Mouse (Mus musculus) forebrain, embryonic 15.5 days (tissue): ENCODE measurements around the gene Hist1h2bc. TPM values are rescaled to one million over a fixed set of nuclear protein-coding genes. Genes with fewer than 3 reads are reported as not detected.

ENCODE experiments used
- ATAC-seq: fragments of 200-750 bp; cut with Nextera tagmentation; replicated peaks from 2 replicates; pipeline ENCODE4 v1.8.0; 2017; ENCODE audit warnings: mild to moderate bottlenecking, moderate TSS enrichment, moderate library complexity
- H3K27ac ChIP-seq: fragments of 300-500 bp; sonication (generic); replicated peaks from 2 replicates; pipeline ENCODE4 v1.5.1; 2015; ENCODE audit warnings: mild to moderate bottlenecking, inconsistent platforms
- H3K27me3 ChIP-seq: fragments of 300-500 bp; sonication (generic); 2 replicates; pipeline ENCODE4 v1.6.1; 2015; ENCODE audit warnings: inconsistent platforms
- H3K36me3 ChIP-seq: fragments of 300-500 bp; sonication (generic); 2 replicates; pipeline ENCODE4 v1.6.1; 2015; ENCODE audit warnings: mild to moderate bottlenecking, inconsistent platforms
- H3K4me1 ChIP-seq: fragments of 300-500 bp; sonication (generic); 2 replicates; pipeline ENCODE4 v1.6.1; 2015; ENCODE audit warnings: inconsistent platforms
- H3K4me2 ChIP-seq: fragments of 300-500 bp; sonication (generic); replicated peaks from 2 replicates; pipeline ENCODE4 v1.6.1; 2015; ENCODE audit warnings: mild to moderate bottlenecking, inconsistent platforms
- H3K4me3 ChIP-seq: fragments of 300-500 bp; sonication (generic); 2 replicates; pipeline ENCODE4 v1.5.1; 2015; ENCODE audit warnings: mild to moderate bottlenecking, inconsistent platforms
- H3K9ac ChIP-seq: fragments of 300-500 bp; sonication (generic); replicated peaks from 2 replicates; pipeline ENCODE4 v1.6.1; 2015; ENCODE audit warnings: mild to moderate bottlenecking, inconsistent platforms
- H3K9me3 ChIP-seq: fragments of 300-500 bp; sonication (generic); 2 replicates; pipeline ENCODE4 v1.6.1; 2016; ENCODE audit warnings: inconsistent platforms
- WGBS: fragments of 180-500 bp; shearing (Covaris S2); methylation state at CpG from one replicate; pipeline ENCODE4 v1.1.7; 2015; ENCODE audit warnings: mixed read lengths; 5-methylcytosine and 5-hydroxymethylcytosine counted together
- polyA plus RNA-seq: library from polyadenylated mRNA; unstranded; fragments of >200 nt; fragmentation: Nextera tagmentation; extraction: Ambion mirVana; gene quantifications from 2 replicates; pipeline ENCODE4 v1.2.1, GENCODE M21; 2015

Hist1h2bc gene
- polyA plus RNA-seq, 1 experiment from 2014 or later = 33.7 TPM

- no peak overlapping the region for H3K4me2 ChIP-seq
- H3K27ac ChIP-seq = no peak overlapping the region
- H3K9ac ChIP-seq = no peak overlapping the region
- ATAC-seq = no peak
- no peaks in the 10 kb centered on the region for H3K36me3 ChIP-seq
- 60% methylated on average over 1 of the region's 1 CpGs for WGBS
- no peak overlapping the region for H3K4me3 ChIP-seq
- no peaks in the 10 kb centered on the region for H3K9me3 ChIP-seq
- no peaks in the 10 kb centered on the region for H3K4me1 ChIP-seq
- no peaks in the 10 kb centered on the region for H3K27me3 ChIP-seq
Observed at GRCm38 (mm10) chr13:23725213-23725612, 41.2 kb downstream of the Hist1h2bc start.

- H3K27me3 ChIP-seq = no peaks in the 10 kb centered on the region
- 91% methylated on average over 18 of the region's 18 CpGs for WGBS
- H3K4me2 ChIP-seq = no peak overlapping the region
- H3K9me3 ChIP-seq = no peaks in the 10 kb centered on the region
- H3K4me1 ChIP-seq = no peaks in the 10 kb centered on the region
- H3K4me3 ChIP-seq = no peak overlapping the region
- H3K36me3 ChIP-seq = no peaks in the 10 kb centered on the region
- no peak overlapping the region for H3K27ac ChIP-seq
- ATAC-seq = no peak
- H3K9ac ChIP-seq = no peak overlapping the region
Observed at GRCm38 (mm10) chr13:23728472-23729191, 44.6 kb downstream of the Hist1h2bc start.

GRCm38 (mm10) chr13:23729192-23729525 is 45.2 kb downstream of the Hist1h2bc start:
- 88% methylated on average over 9 of the region's 9 CpGs for WGBS
- Histone ChIP-seq H3K4me2 (no peak overlapping the region), H3K4me1 (no peaks in the 10 kb centered on the region), H3K27ac (no peak overlapping the region), H3K4me3 (no peak overlapping the region), H3K27me3 (no peaks in the 10 kb centered on the region), H3K9ac (no peak overlapping the region), H3K36me3 (no peaks in the 10 kb centered on the region), H3K9me3 (no peaks in the 10 kb centered on the region)
- no peak for ATAC-seq

DNA sequence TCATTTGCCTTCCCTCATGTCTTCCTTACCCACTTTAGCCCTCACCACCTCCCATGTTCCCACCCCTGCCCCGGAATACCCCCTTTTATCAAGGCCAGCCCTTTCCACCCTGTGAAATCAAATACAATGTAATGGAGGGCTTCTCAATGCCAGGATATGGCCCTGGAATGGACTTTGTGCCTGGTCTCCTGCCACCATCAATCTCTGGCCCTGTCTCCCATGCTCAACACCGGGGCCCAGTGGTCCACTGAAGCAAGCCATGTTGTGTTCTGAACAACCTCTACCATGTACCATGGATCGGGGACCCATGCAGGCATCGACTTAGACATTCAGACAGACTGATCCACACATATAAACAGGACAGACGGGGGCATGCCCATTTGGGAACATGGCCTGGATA is 45.7 kb downstream of the Hist1h2bc start:
- Histone ChIP-seq H3K27ac (no peak overlapping the region), H3K4me1 (no peaks in the 10 kb centered on the region), H3K9ac (no peak overlapping the region), H3K27me3 (no peaks in the 10 kb centered on the region), H3K9me3 (no peaks in the 10 kb centered on the region), H3K4me2 (no peak overlapping the region), H3K4me3 (no peak overlapping the region), H3K36me3 (no peaks in the 10 kb centered on the region)
- ATAC-seq = no peak
- 92% methylated on average over 5 of the region's 5 CpGs for WGBS

DNA sequence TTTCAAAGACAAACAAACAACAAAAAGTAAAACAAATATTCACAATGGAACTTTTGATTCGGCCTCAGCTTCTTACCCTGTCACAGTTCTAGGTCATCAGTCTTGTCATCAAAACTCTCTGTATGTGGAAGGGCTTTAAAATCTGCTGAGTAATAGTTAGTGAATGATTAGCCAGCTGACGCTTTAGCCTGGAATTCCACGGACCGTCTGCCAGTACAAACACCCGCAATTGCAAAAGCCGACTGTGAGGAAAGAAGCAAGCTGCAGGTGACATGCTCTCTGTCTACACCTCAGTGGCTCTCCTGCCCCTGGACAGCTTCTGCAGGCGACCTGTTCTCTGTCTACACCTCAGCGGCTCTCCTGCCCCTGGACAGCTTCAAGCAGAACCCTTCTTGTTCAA is 46.5 kb downstream of the Hist1h2bc start:
- 56% methylated on average over 8 of the region's 8 CpGs for WGBS
- Histone ChIP-seq H3K4me1 (no peaks in the 10 kb centered on the region), H3K9ac (no peak overlapping the region), H3K4me3 (no peak overlapping the region), H3K27ac (no peak overlapping the region), H3K27me3 (no peaks in the 10 kb centered on the region), H3K4me2 (no peak overlapping the region), H3K9me3 (no peaks in the 10 kb centered on the region), H3K36me3 (no peaks in the 10 kb centered on the region)
- ATAC-seq = no peak

DNA sequence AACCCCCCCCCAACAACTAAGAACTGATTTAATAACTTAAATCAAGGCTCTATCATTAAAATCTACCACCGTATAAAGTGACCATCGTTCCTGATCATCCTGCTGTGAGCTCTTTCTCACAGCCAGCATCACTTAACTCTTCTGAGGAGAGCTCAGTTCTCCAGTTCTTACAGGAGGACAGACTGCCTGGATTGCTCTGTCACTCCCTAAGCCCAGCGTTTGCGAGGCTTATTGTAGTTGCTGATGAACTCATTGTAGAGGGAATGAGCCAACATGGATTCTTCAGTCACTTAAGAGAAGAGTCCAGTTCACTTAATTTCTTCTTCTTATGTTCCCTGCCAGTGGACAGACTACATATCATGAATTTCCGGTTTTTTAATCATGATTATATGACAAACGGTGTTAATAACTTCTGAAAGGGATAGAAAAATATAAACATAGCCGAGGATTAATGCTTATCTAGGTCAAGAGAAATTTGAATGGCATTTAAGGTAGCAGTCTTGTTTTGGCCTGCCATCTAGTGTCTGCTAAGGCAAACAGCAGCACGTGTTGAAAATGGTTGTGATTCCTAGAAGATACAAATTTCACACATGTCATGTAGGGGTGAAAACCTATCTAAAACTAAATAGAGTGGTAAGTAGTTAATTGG is 48.3 kb downstream of the Hist1h2bc start:
- no peak overlapping the region for H3K9ac ChIP-seq
- no peaks in the 10 kb centered on the region for H3K9me3 ChIP-seq
- no peak overlapping the region for H3K4me2 ChIP-seq
- no peak overlapping the region for H3K27ac ChIP-seq
- no peaks in the 10 kb centered on the region for H3K4me1 ChIP-seq
- peak; percentile 53; the same call in 1 of the 2 replicates for ATAC-seq
- WGBS = 25% methylated on average over 8 of the region's 8 CpGs
- H3K4me3 ChIP-seq = no peak overlapping the region
- H3K36me3 ChIP-seq = no peaks in the 10 kb centered on the region
- H3K27me3 ChIP-seq = no peaks in the 10 kb centered on the region

GRCm38 (mm10) chr13:23737091-23737490 is 53.1 kb downstream of the Hist1h2bc start:
- no peaks in the 10 kb centered on the region for H3K36me3 ChIP-seq
- H3K27me3 ChIP-seq = no peaks in the 10 kb centered on the region
- ATAC-seq = no peak
- H3K4me1 ChIP-seq = peaks cover 21% of the 10 kb centered on the region
- no peak overlapping the region for H3K27ac ChIP-seq
- 83% methylated on average over 5 of the region's 5 CpGs for WGBS
- no peak overlapping the region for H3K4me3 ChIP-seq
- H3K9me3 ChIP-seq = no peaks in the 10 kb centered on the region
- H3K4me2 ChIP-seq = no peak overlapping the region
- H3K9ac ChIP-seq = no peak overlapping the region

- H3K9me3 ChIP-seq = no peaks in the 10 kb centered on the region
- 21% methylated on average over 4 of the region's 4 CpGs for WGBS
- H3K27ac ChIP-seq = peak overlapping the region; percentile 96
- peak overlapping the region; percentile 77 for H3K9ac ChIP-seq
- no peaks in the 10 kb centered on the region for H3K36me3 ChIP-seq
- H3K27me3 ChIP-seq = no peaks in the 10 kb centered on the region
- peak overlapping the region; percentile 100 for H3K4me2 ChIP-seq
- peak overlapping the region; percentile 54; the same call in 1 of the 2 replicates for H3K4me3 ChIP-seq
- no peak for ATAC-seq
- H3K4me1 ChIP-seq = peaks cover 21% of the 10 kb centered on the region
Observed at GRCm38 (mm10) chr13:23738041-23738440, 54.0 kb downstream of the Hist1h2bc start.

- peak; percentile 96 for ATAC-seq
- Histone ChIP-seq H3K4me3 (peak within 1 kb of the TSS; percentile 54), H3K36me3 (no peaks in the 10 kb centered on the region), H3K27me3 (no peaks in the 10 kb centered on the region), H3K9ac (peak within 1 kb of the TSS; percentile 77), H3K4me1 (peaks cover 21% of the 10 kb centered on the region), H3K27ac (peak within 1 kb of the TSS; percentile 96), H3K4me2 (peak within 1 kb of the TSS; percentile 100), H3K9me3 (no peaks in the 10 kb centered on the region)
- under 1% methylated on average over 38 of the region's 38 CpGs for WGBS
Observed at GRCm38 (mm10) chr13:23738677-23739068, 54.7 kb downstream of the Hist1h2bc start, which contains the start of gene Hist1h1c. Gene Hist1h1c (plus strand): TSS chr13:23738808.

DNA sequence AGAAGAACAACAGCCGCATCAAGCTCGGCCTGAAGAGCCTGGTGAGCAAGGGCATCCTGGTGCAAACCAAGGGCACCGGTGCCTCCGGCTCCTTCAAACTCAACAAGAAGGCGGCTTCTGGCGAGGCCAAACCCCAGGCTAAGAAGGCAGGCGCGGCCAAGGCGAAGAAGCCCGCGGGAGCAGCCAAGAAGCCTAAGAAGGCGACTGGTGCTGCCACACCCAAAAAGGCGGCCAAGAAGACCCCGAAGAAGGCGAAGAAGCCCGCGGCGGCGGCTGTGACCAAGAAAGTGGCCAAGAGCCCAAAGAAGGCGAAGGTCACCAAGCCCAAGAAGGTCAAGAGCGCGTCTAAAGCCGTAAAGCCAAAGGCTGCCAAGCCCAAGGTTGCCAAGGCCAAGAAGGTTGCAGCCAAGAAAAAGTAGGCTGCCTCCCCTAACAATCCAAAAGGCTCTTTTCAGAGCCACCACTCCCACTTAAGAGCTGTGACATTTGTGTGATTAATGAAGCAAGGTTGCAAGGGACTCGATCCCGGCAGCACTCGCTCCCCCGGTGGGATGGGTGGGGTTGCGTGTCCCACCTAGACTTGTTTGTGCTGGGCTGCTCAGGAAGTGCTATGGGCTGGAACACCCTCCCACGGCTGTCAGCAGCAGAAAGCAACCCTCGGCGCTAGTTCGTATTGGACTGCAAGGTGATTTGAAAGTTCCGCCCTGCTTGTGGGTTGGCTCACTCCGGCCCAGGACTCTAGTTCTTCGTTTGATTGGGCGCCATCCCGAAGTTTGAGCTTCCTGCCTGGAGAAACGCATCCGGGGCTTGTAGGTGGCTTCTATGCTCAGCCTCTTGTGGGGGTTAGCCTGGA is 55.3 kb downstream of the Hist1h2bc start:
- ATAC-seq = peak; percentile 92
- Histone ChIP-seq H3K27ac (peak overlapping the region; percentile 96), H3K4me3 (peak overlapping the region; percentile 54), H3K4me1 (peaks cover 25% of the 10 kb centered on the region), H3K27me3 (no peaks in the 10 kb centered on the region), H3K36me3 (no peaks in the 10 kb centered on the region), H3K9ac (peak overlapping the region; percentile 77), H3K4me2 (peak overlapping the region; percentile 100), H3K9me3 (no peaks in the 10 kb centered on the region)
- WGBS = under 1% methylated on average over 39 of the region's 39 CpGs

DNA sequence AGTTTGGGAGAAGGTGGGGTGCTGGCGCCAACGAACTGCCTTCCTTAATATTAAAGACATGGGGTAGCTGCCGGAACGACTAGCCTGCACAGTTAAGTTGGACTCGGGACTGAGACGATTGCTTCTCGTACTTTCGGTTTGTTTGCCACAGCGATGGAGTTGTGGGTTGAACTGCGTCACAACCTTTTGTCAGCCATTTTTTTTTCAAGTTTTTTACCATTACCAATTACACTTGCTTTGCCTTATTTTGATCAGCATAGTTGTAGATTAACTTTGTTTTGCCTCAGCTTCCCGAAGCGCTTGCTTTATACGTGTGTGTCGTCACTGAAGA is 55.9 kb downstream of the Hist1h2bc start:
- WGBS = 1% methylated on average over 14 of the region's 14 CpGs
- no peak for ATAC-seq
- H3K27ac ChIP-seq = peak overlapping the region; percentile 96

DNA sequence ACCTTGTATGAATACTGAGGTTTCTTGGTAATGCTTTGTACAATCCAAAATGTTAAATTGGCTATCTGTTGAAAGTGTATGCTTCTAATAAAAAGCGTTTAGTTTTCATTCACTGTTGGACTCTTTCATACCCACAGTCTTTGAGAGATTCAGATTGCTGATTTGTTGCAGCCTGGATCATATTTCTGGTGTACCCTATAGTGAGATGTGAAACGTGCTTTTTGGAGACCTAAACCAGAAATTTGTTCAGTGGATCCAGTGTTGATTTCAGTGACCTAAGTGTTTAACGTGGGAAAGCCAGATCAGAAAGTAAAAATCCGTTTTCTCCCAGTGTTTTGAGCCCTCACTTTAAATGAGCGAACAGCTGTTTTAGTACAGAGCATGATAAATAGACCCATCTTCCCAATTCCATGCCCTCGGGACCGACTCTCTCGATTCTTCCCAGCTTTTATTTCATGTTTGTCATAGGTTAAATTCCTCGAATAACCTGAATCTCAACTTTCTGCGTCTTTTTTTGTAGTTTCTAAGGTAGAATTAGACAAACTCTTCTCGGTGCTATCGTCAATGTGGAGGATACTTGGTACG is 56.3 kb downstream of the Hist1h2bc start:
- Histone ChIP-seq H3K27me3 (no peaks in the 10 kb centered on the region), H3K9ac (peak overlapping the region; percentile 77), H3K4me3 (peak overlapping the region; percentile 54), H3K4me1 (peaks cover 30% of the 10 kb centered on the region), H3K36me3 (no peaks in the 10 kb centered on the region), H3K4me2 (peak overlapping the region; percentile 100), H3K9me3 (no peaks in the 10 kb centered on the region), H3K27ac (peak overlapping the region; percentile 96)
- 33% methylated on average over 13 of the region's 13 CpGs for WGBS
- no peak for ATAC-seq

More for the DNA sequence above, 55.9 kb downstream of the Hist1h2bc start:
- no peaks in the 10 kb centered on the region for H3K27me3 ChIP-seq
- H3K4me1 ChIP-seq = peaks cover 30% of the 10 kb centered on the region
- no peaks in the 10 kb centered on the region for H3K36me3 ChIP-seq
- no peaks in the 10 kb centered on the region for H3K9me3 ChIP-seq
- H3K4me3 ChIP-seq = peak overlapping the region; percentile 54
- H3K4me2 ChIP-seq = peak overlapping the region; percentile 100
- H3K9ac ChIP-seq = peak overlapping the region; percentile 77
